Mouse (Mus musculus): ENCODE results near the gene Zfp36l2. TPM values are rescaled to one million over a fixed set of nuclear protein-coding genes. Genes with fewer than 3 reads are reported as not detected.
A peak's percentile ranks its signal among the peaks of the same experiment; 100 is the strongest.

Zfp36l2 gene
- polyA plus RNA-seq, 1 experiment from 2014 or later, result 5.0 TPM

GRCm38 (mm10) chr17:84182311-84183271 is 5.2 kb downstream of the Zfp36l2 start:
- Histone ChIP-seq H3K27ac (peak overlapping the region; percentile 1; the same call in 1 of the 2 replicates), H3K4me3 (no peak overlapping the region), H3K36me3 (ENCODE audit: poor library complexity, severe bottlenecking) (0 out of 2 replicates have a peak, but pooled peaks cover 3% of the 10 kb centered on the region), H3K4me1 (peaks cover 36% of the 10 kb centered on the region), H3K9ac (peak overlapping the region; percentile 46; the same call in 1 of the 2 replicates), H3K27me3 (peaks cover 9% of the 10 kb centered on the region; the same call in 1 of the 2 replicates), H3K4me2 (peak overlapping the region; percentile 45), H3K9me3 (replicated peaks) (no peaks in the 10 kb centered on the region; the same call in 1 of the 2 replicates)
- no peak for ATAC-seq
- WGBS, result 31% methylated on average over 15 of the region's 16 CpGs

DNA sequence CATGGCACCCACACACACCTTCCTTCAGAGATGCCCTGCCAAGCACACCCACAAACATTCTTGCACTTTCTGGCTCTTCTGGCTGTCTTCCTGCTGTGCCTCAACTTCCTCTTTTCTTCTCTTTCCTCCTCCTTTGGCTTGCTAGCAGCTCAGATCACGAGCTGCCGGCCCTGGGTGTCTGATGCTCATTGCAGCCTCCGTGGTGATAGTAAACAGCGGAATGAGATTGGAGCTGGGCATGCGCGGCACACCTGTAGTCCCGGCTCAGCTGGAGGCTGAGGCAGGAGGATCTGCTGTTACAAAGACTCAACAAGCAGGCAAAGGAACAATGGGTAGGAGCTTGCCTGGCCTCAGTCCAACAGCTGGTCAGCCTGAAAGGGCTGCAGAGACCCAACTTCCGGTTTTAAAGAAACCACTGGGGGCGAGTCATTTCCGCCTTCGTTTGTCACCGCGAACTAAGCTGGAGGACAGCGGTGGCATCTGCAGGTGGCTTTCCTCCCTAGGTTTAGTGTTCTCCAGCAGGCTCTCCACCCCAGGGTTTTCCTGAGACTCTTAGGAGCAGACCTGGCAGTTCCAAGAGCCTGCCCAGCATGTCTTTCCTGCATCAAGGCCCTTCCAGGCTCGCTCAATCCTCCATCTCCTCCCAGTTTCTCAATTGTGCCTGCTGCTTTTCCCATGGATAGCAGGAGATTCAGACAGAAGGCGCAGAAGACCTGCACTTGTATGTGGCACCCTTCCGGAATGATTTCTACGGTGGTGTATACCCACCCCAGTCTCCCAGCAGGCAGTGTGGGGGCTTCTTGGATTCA is 6.0 kb downstream of the Zfp36l2 start:
- Histone ChIP-seq H3K27me3 (peaks cover 7% of the 10 kb centered on the region; the same call in 1 of the 2 replicates), H3K4me3 (no peak overlapping the region), H3K4me2 (no peak overlapping the region), H3K9ac (no peak overlapping the region), H3K4me1 (peaks cover 33% of the 10 kb centered on the region), H3K27ac (peak overlapping the region; percentile 1; the same call in 1 of the 2 replicates), H3K36me3 (ENCODE audit: poor library complexity, severe bottlenecking) (0 out of 2 replicates have a peak, but pooled peaks cover 3% of the 10 kb centered on the region), H3K9me3 (replicated peaks) (no peaks in the 10 kb centered on the region; the same call in 1 of the 2 replicates)
- WGBS, result 70% methylated on average over 18 of the region's 18 CpGs
- no peak for ATAC-seq

GRCm38 (mm10) chr17:84180715-84181501 is 6.8 kb downstream of the Zfp36l2 start:
- Histone ChIP-seq H3K9ac (no peak overlapping the region), H3K4me2 (no peak overlapping the region), H3K36me3 (ENCODE audit: poor library complexity, severe bottlenecking) (no peaks in the 10 kb centered on the region), H3K9me3 (replicated peaks) (no peaks in the 10 kb centered on the region; the same call in 1 of the 2 replicates), H3K27ac (no peak overlapping the region; the same call in 1 of the 2 replicates), H3K27me3 (no peaks in the 10 kb centered on the region; the same call in 1 of the 2 replicates), H3K4me3 (no peak overlapping the region), H3K4me1 (peaks cover 25% of the 10 kb centered on the region)
- 58% methylated on average over 11 of the region's 11 CpGs for WGBS
- ATAC-seq, result 0 out of 2 replicates have a peak, but pooled peaks have one; percentile 17

GRCm38 (mm10) chr17:84179973-84180365 is 7.8 kb downstream of the Zfp36l2 start:
- H3K9ac ChIP-seq, result no peak overlapping the region
- H3K4me3 ChIP-seq, result no peak overlapping the region
- no peak for ATAC-seq
- H3K27ac ChIP-seq, result no peak overlapping the region
- H3K4me2 ChIP-seq, result no peak overlapping the region
- no peaks in the 10 kb centered on the region for H3K36me3 ChIP-seq (ENCODE audit: poor library complexity, severe bottlenecking)
- 88% methylated on average over 4 of the region's 4 CpGs for WGBS
- H3K9me3 ChIP-seq (replicated peaks), result no peaks in the 10 kb centered on the region; the same call in none of the 2 replicates
- no peaks in the 10 kb centered on the region for H3K27me3 ChIP-seq
- H3K4me1 ChIP-seq, result peaks cover 20% of the 10 kb centered on the region

GRCm38 (mm10) chr17:84179026-84179972 is 8.4 kb downstream of the Zfp36l2 start:
- H3K36me3 ChIP-seq (ENCODE audit: poor library complexity, severe bottlenecking), result no peaks in the 10 kb centered on the region

DNA sequence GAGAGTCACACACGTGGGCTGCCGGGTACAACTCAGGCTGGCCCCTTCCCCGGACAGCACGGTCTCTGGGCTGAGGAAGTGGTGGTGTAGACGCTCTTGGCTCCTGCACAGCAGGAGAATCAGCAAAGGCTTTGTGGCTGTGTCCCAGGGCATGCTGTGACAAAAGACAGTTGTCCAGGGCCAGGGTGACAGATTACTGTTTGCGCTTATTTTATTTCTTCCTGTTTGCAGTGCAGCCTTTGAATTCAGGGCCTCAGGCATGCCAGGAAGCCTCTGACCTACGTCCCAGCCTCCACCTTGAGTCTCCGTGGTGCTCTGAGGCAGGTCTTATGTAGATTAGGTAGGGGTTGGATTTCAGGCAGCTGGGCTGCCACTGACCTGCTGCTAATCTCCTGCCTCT is 10.3 kb downstream of the Zfp36l2 start:
- Histone ChIP-seq H3K27me3 (no peaks in the 10 kb centered on the region), H3K36me3 (ENCODE audit: poor library complexity, severe bottlenecking) (no peaks in the 10 kb centered on the region), H3K27ac (no peak overlapping the region), H3K9ac (no peak overlapping the region), H3K4me1 (peaks cover 8% of the 10 kb centered on the region; the same call in 1 of the 2 replicates), H3K4me3 (no peak overlapping the region), H3K4me2 (no peak overlapping the region), H3K9me3 (replicated peaks) (no peaks in the 10 kb centered on the region; the same call in none of the 2 replicates)
- ATAC-seq, result no peak
- WGBS, result 46% methylated on average over 8 of the region's 8 CpGs

More at GRCm38 (mm10) chr17:84179026-84179972, 8.4 kb downstream of the Zfp36l2 start:
- H3K4me1 ChIP-seq, result peaks cover 20% of the 10 kb centered on the region
- 89% methylated on average over 17 of the region's 17 CpGs for WGBS
- no peak overlapping the region for H3K4me2 ChIP-seq
- no peaks in the 10 kb centered on the region for H3K27me3 ChIP-seq
- H3K9me3 ChIP-seq (replicated peaks), result no peaks in the 10 kb centered on the region; the same call in none of the 2 replicates
- H3K27ac ChIP-seq, result no peak overlapping the region
- no peak overlapping the region for H3K4me3 ChIP-seq
- no peak overlapping the region for H3K9ac ChIP-seq
- ATAC-seq, result no peak

- no peak overlapping the region for H3K9ac ChIP-seq
- no peaks in the 10 kb centered on the region for H3K36me3 ChIP-seq (ENCODE audit: poor library complexity, severe bottlenecking)
- no peaks in the 10 kb centered on the region; the same call in 1 of the 2 replicates for H3K9me3 ChIP-seq (replicated peaks)
- 91% methylated on average over 7 of the region's 7 CpGs for WGBS
- no peak overlapping the region for H3K4me3 ChIP-seq
- H3K4me1 ChIP-seq, result 0 out of 2 replicates have a peak, but pooled peaks cover 6% of the 10 kb centered on the region
- no peak overlapping the region for H3K4me2 ChIP-seq
- no peaks in the 10 kb centered on the region for H3K27me3 ChIP-seq
- ATAC-seq, result no peak
- no peak overlapping the region for H3K27ac ChIP-seq
Measured at GRCm38 (mm10) chr17:84176446-84176845, 11.3 kb downstream of the Zfp36l2 start.

GRCm38 (mm10) chr17:84175196-84175595 is 12.6 kb downstream of the Zfp36l2 start:
- no peaks in the 10 kb centered on the region; the same call in 1 of the 2 replicates for H3K9me3 ChIP-seq (replicated peaks)
- H3K4me1 ChIP-seq, result no peaks in the 10 kb centered on the region
- H3K4me3 ChIP-seq, result no peak overlapping the region
- WGBS, result 97% methylated on average over 17 of the region's 17 CpGs
- H3K4me2 ChIP-seq, result no peak overlapping the region
- no peaks in the 10 kb centered on the region for H3K36me3 ChIP-seq (ENCODE audit: poor library complexity, severe bottlenecking)
- H3K27ac ChIP-seq, result no peak overlapping the region
- no peaks in the 10 kb centered on the region for H3K27me3 ChIP-seq
- no peak for ATAC-seq
- no peak overlapping the region for H3K9ac ChIP-seq

GRCm38 (mm10) chr17:84167377-84167776 is 20.4 kb downstream of the Zfp36l2 start:
- Histone ChIP-seq H3K4me1 (no peaks in the 10 kb centered on the region), H3K4me3 (no peak overlapping the region), H3K36me3 (ENCODE audit: poor library complexity, severe bottlenecking) (no peaks in the 10 kb centered on the region), H3K9ac (no peak overlapping the region), H3K27me3 (no peaks in the 10 kb centered on the region), H3K9me3 (replicated peaks) (no peaks in the 10 kb centered on the region), H3K27ac (no peak overlapping the region), H3K4me2 (no peak overlapping the region)
- ATAC-seq, result no peak
- WGBS, result 98% methylated on average over 4 of the region's 4 CpGs

GRCm38 (mm10) chr17:84166135-84166860 is 21.4 kb downstream of the Zfp36l2 start:
- WGBS, result 85% methylated on average over 9 of the region's 9 CpGs
- ATAC-seq, result no peak
- Histone ChIP-seq H3K4me2 (no peak overlapping the region), H3K4me1 (peaks cover 6% of the 10 kb centered on the region; the same call in 1 of the 2 replicates), H3K27me3 (no peaks in the 10 kb centered on the region), H3K9ac (no peak overlapping the region), H3K9me3 (replicated peaks) (no peaks in the 10 kb centered on the region), H3K36me3 (ENCODE audit: poor library complexity, severe bottlenecking) (no peaks in the 10 kb centered on the region), H3K27ac (no peak overlapping the region), H3K4me3 (no peak overlapping the region)
